Mouse (Mus musculus) intestine, postnatal 0 days (tissue): ENCODE measurements at regions not wholly inside any gene's neighbourhood (a gene's known extent, or its start where the extent isn't known, plus 50 kb on each side); places are given as distances from the start of the nearest gene placed in this dataset.

Source experiments
- ATAC-seq: fragments of 200-750 bp; cut with Nextera tagmentation; 2 replicates; pipeline ENCODE4 v1.8.0; 2017; ENCODE audit warnings: mild to moderate bottlenecking, moderate TSS enrichment, moderate library complexity
- H3K27ac ChIP-seq: fragments of 300-500 bp; sonication (generic); 2 replicates; pipeline ENCODE4 v1.5.1; 2014; ENCODE audit warnings: mild to moderate bottlenecking, low read depth, low read length, moderate library complexity
- H3K27me3 ChIP-seq: fragments of 300-500 bp; sonication (generic); replicated peaks from 2 replicates; pipeline ENCODE4 v1.6.1; 2014; ENCODE audit warnings: low read length, mixed read lengths; ENCODE audit not compliant: control insufficient read depth, insufficient read depth
- H3K36me3 ChIP-seq: fragments of 300-500 bp; sonication (generic); 2 replicates; pipeline ENCODE4 v1.6.1; 2014; ENCODE audit warnings: mild to moderate bottlenecking, moderate library complexity; ENCODE audit not compliant: control insufficient read depth, insufficient read depth
- H3K4me1 ChIP-seq: fragments of 300-500 bp; sonication (generic); replicated peaks from 2 replicates; pipeline ENCODE4 v1.6.1; 2014; ENCODE audit warnings: antibody characterized with exemption, low read length, mixed read lengths; ENCODE audit not compliant: control insufficient read depth, insufficient read depth
- H3K4me2 ChIP-seq: fragments of 300-500 bp; sonication (generic); replicated peaks from 2 replicates; pipeline ENCODE4 v1.6.1; 2014; ENCODE audit warnings: low read depth, mild to moderate bottlenecking, moderate library complexity
- H3K4me3 ChIP-seq: fragments of 300-500 bp; sonication (generic); 2 replicates; pipeline ENCODE4 v1.5.1; 2014; ENCODE audit warnings: low read depth, low read length
- H3K9ac ChIP-seq: fragments of 300-500 bp; sonication (generic); 2 replicates; pipeline ENCODE4 v1.6.1; 2014; ENCODE audit warnings: mild to moderate bottlenecking, low read depth, low read length
- H3K9me3 ChIP-seq: fragments of 300-500 bp; sonication (generic); 2 replicates; pipeline ENCODE4 v1.6.1; 2016; ENCODE audit warnings: mixed run types; ENCODE audit not compliant: control insufficient read depth
- CTCF ChIP-seq: sonication (generic); IDR thresholded peaks from 2 replicates; pipeline ENCODE4 v1.5.1; 2016; ENCODE audit warnings: low read depth, mild to moderate bottlenecking, control low read depth, antibody characterized with exemption, moderate library complexity
- WGBS: fragments of 180-500 bp; shearing (Covaris S2); extraction: QIAGEN DNeasy Blood & Tissue Kit; methylation state at CpG from one replicate; pipeline ENCODE4 v1.1.7; 2014; 5-methylcytosine and 5-hydroxymethylcytosine counted together

DNA sequence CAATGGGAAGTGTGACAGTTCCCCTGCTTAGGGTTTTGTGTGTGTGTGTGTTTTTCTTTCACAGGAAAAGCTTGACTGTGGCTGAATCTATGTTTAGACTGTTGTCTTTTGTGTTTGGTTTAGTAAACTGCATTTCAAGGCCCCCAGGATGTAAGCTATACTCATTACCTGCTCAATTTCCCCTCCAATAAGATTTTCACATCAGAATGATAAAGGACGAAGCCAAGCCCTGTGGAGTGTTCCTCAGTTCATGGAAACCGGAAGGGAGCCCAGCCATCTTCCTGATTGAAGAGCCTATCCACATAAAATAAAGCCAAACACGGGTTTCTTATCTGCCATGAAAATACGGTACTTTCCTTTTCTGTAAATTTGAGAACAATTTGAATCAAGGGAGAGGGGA is 50.5 kb upstream of the Kdr start:
- Histone ChIP-seq H3K4me3 (no peak overlapping the region), H3K4me1 (no peaks in the 10 kb centered on the region), H3K9me3 (no peaks in the 10 kb centered on the region), H3K27me3 (no peaks in the 10 kb centered on the region), H3K36me3 (no peaks in the 10 kb centered on the region), H3K4me2 (no peak overlapping the region), H3K9ac (no peak overlapping the region), H3K27ac (no peak overlapping the region)
- no peak for ATAC-seq
- 39% methylated on average over 4 of the region's 4 CpGs for WGBS
- no peak for TF ChIP-seq CTCF
